Mouse (Mus musculus): ENCODE data around the gene Ankrd1. TPM values are rescaled to one million over a fixed set of nuclear protein-coding genes. Genes with fewer than 3 reads are reported as not detected.

Gene Ankrd1
- polyA plus RNA-seq (2014; fragmentation: Illumina TruSeq; extraction: RNeasy Lipid Tissue Mini Kit (QIAGEN cat#74804); ENCODE audit: low read depth, low replicate concordance), result 0.95 TPM

DNA sequence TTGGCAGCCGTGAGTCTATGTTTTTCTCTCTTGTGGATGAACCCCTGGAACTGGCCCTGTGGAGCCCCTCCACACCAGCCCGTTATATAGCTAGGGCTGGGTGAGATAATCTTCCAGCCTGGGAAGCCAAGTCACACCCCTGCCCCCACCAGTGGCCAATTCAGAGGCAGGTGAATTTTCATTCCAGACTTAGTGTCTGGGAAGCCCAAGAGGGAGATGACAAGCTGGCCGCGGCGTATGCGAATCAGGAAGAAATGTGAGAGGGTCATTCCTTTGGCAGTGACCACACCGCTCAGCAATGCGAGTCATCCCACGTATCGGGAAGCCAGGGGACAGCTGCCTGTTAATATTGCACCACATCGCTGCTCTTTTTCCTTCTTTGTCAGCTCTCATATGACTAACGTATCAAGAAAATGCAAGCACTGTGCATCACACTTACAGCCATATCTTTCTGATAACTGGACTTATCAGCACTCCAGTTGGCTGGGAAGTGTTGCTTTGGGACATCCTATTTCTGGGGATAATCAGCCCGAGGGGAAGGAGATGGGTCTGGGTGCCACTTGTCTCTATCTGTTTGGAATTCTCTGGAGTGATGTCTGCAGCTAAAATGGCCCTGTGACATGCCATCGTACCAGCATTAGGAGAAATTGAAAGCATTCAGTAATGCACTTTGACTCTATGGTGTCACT lies at the start of gene Ankrd1:
TSS of gene Ankrd1 (minus strand) at position 317 of the 689 bp plus-strand sequence.

GRCm38 (mm10) chr19:36083262-36084225 lies 36.4 kb downstream of the Ankrd1 start, which contains the start of gene Rpp30:
Gene Rpp30, plus strand, starts transcription at chr19:36083716.

Other genes with a start within 250 kb of the Ankrd1 start
- gene Htr7, start 62.6 kb downstream of the Ankrd1 start, polyA plus RNA-seq (2014; fragmentation: Illumina TruSeq; extraction: RNeasy Lipid Tissue Mini Kit (QIAGEN cat#74804); ENCODE audit: low read depth, low replicate concordance), result 0.54 TPM
- gene Rpp30, start 36.4 kb downstream of the Ankrd1 start, polyA plus RNA-seq (2014; fragmentation: Illumina TruSeq; extraction: RNeasy Lipid Tissue Mini Kit (QIAGEN cat#74804); ENCODE audit: low read depth, low replicate concordance), result 40.5 TPM
- gene Pcgf5, start 228.2 kb upstream of the Ankrd1 start, polyA plus RNA-seq (2014; fragmentation: Illumina TruSeq; extraction: RNeasy Lipid Tissue Mini Kit (QIAGEN cat#74804); ENCODE audit: low read depth, low replicate concordance), result 73.8 TPM